Mouse (Mus musculus) liver, postnatal 0 days (tissue): ENCODE measurements around the gene B3galnt1.

Experiments
- CTCF ChIP-seq: sonication (generic); IDR thresholded peaks from 2 replicates; pipeline ENCODE4 v1.5.1; 2016; ENCODE audit warnings: antibody characterized with exemption, low read depth
- EP300 ChIP-seq: IDR thresholded peaks from 2 replicates; pipeline ENCODE4 v1.6.1; 2016; ENCODE audit warnings: antibody characterized with exemption, low read depth, mild to moderate bottlenecking

- TF ChIP-seq CTCF, result no peak
- no peak for TF ChIP-seq EP300
These were observed 15.0 kb downstream of the B3galnt1 start for GRCm38 (mm10) chr3:69583798-69584197.
